Mouse (Mus musculus) CH12.LX (cell line): ENCODE results near the gene Wbp1l.

Experiments
- CHD1 ChIP-seq: IDR thresholded peaks from 2 replicates; pipeline ENCODE4 v1.6.1; 2012; ENCODE audit warnings: low read depth, low read length, improper control_type of control experiment, inconsistent platforms
- CTCF ChIP-seq, 2 experiments: IDR thresholded peaks in 1 of 2; conservative IDR thresholded peaks in 1 of 2; 2 replicates each; pipeline ENCODE4 v1.5.1; 2011 to 2012; ENCODE audit warnings: low read depth in 2 of 2, low read length in 2 of 2, improper control_type of control experiment in 1 of 2, inconsistent platforms in 1 of 2, mild to moderate bottlenecking in 1 of 2, moderate library complexity in 1 of 2
- E2F4 ChIP-seq: IDR thresholded peaks from 2 replicates; pipeline ENCODE4 v1.6.1; 2011; ENCODE audit warnings: low read depth, low read length, improper control_type of control experiment; ENCODE audit not compliant: insufficient replicate concordance
- JUN ChIP-seq: IDR thresholded peaks from 2 replicates; pipeline ENCODE4 v1.6.1; 2011; ENCODE audit warnings: low read depth, mild to moderate bottlenecking, low read length, improper control_type of control experiment, moderate library complexity; ENCODE audit not compliant: insufficient read depth
- MXI1 ChIP-seq: IDR thresholded peaks from 2 replicates; pipeline ENCODE4 v1.6.1; 2011; ENCODE audit warnings: mild to moderate bottlenecking, low read depth, low read length, improper control_type of control experiment
- POLR2A ChIP-seq: IDR thresholded peaks from 2 replicates; pipeline ENCODE4 v1.6.1; 2011; ENCODE audit warnings: low read depth, mild to moderate bottlenecking, improper control_type of control experiment, low read length
- POLR2AphosphoS2 ChIP-seq: IDR thresholded peaks from 2 replicates; pipeline ENCODE4 v1.6.1; 2011; ENCODE audit warnings: low read depth, low read length, improper control_type of control experiment
- RAD21 ChIP-seq: IDR thresholded peaks from 2 replicates; pipeline ENCODE4 v1.6.1; 2011; ENCODE audit warnings: low read depth, mild to moderate bottlenecking, low read length, improper control_type of control experiment, moderate library complexity
- TBP ChIP-seq: conservative IDR thresholded peaks from 2 replicates; pipeline ENCODE4 v1.6.1; 2011; ENCODE audit warnings: low read depth, low read length, improper control_type of control experiment
- USF1 ChIP-seq: IDR thresholded peaks from 2 replicates; pipeline ENCODE4 v1.6.1; 2014; ENCODE audit warnings: low read depth, mild to moderate bottlenecking, inconsistent platforms, low read length, improper control_type of control experiment
- ZC3H11A ChIP-seq: IDR thresholded peaks from 2 replicates; pipeline ENCODE4 v1.6.1; 2012; ENCODE audit warnings: low read depth, mild to moderate bottlenecking, inconsistent platforms, low read length, improper control_type of control experiment

DNA sequence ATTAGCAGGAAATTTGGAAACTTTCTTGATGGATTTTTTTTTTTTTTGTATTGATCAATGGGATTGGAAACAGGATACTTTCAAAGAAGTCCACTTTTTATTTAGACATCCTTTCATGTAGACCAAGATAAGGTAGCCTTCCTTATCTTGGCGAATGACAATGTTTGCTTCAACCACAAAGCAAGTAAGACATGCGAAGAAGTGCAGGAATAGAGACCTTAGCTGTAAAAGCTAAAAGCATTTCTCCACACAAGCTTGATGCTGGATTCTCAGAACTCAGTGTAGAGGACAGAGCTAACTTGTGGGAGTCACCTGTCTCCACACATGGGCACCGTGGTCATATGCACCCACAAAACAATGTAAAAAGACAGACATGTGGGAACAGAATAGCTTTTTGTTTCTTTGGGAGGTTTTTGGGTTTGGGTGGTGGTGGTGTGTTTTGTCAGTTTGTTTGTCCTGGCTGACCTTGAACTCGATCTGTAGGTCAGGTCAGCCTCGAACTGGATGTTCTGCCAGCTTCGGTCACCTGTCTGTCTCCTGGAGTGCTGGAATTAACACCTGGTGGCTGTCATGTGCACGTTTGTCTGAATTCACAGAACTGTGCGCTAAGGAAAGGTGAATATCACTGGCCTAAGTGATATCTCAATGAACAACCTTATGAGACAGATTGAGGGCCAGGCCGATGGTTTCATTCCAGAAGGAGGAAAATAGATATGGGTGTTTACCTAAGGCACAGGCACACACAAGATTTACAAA, 107.8 kb downstream of the Wbp1l start:
- TF ChIP-seq POLR2A = no peak
- TF ChIP-seq TBP = no peak
- no peak for TF ChIP-seq CTCF (conservative IDR thresholded peaks at IDR 0.05 in 1 of 2, IDR thresholded peaks at IDR 0.05 in 1 of 2; ENCODE audit: low read depth in 2 of 2, low read length in 2 of 2)
- TF ChIP-seq USF1 = no peak
- TF ChIP-seq E2F4 = no peak
- no peak for TF ChIP-seq ZC3H11A
- no peak for TF ChIP-seq RAD21
- TF ChIP-seq JUN = no peak
- TF ChIP-seq CHD1 = no peak
- TF ChIP-seq MXI1 = no peak
- TF ChIP-seq POLR2AphosphoS2 = no peak
